Mouse (Mus musculus): ENCODE data around the gene Aimp2. TPM values are rescaled to one million over a fixed set of nuclear protein-coding genes. Genes with fewer than 3 reads are reported as not detected.

Gene Aimp2
- 100 to 1,000 TPM in 1 of 2 experiments, 10 to 100 TPM in 1; 92.1 to 122 TPM for total RNA-seq (2021)
- long read RNA-seq, experiment 1, transcript Aimp2-201 (4 exons, 1,185 nt): minor isoform, 43 of 101 reads
- long read RNA-seq, experiment 1, transcript Aimp2-202 (4 exons, 1,073 nt): major isoform, 54 of 101 reads
- long read RNA-seq, experiment 1, partial matches to known transcripts: 3 of 101 reads
- long read RNA-seq, experiment 1, other reads (novel, unspliced or antisense): 1 of 101 reads
- long read RNA-seq, experiment 2, transcript Aimp2-201 (4 exons, 1,185 nt): minor isoform, 30 of 70 reads
- long read RNA-seq, experiment 2, transcript Aimp2-202 (4 exons, 1,073 nt): major isoform, 33 of 70 reads
- long read RNA-seq, experiment 2, partial matches to known transcripts: 3 of 70 reads
- long read RNA-seq, experiment 2, other reads (novel, unspliced or antisense): 3 of 70 reads

DNA sequence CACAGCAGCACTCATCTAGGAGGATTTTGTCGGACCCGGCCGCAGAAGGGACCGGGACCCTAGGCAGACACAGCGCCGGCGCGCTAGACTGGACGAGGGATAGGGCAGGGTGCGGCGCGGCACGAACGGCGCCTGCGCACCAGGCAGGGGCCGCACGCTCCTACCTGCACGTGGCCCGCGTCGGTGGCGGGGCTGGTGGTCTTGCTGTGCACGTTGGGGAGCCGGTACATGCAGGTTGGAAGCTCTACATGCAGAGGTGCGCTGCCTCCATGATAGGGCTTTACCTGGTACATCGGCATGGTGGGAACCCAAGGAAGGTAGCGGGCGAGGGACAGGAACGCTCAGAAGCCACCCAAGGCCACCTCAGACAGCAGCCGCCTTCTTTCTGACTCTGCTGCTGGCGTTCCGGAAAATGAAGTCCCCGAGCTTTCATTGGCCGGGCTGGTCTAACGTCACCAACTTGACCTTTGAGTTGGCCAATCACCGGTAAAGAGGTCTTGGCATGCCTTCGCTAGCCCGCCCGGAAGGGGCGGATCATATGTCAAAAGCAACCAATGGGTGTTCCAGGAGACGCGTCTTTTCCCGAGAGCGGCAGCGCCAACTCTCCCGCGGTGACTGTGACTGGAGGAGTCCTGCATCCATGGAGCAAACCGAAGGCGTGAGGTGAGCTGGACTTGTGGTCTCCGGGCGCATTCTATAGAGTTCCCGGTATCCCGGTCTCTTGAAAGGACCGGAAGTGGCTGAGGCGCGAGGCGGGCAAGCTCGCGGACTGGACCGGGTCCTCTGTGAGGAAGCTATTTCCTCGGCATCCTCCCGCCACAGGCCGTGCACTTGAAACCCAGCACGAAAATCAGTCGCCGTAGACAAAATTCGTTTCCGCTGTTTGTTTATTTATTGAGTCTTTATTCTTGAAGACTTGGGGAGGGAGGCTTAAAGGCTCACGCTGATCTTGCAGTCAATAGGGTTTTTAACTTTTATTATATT is at the start of gene Aimp2, which contains the start of gene Pms2:
Aimp2 (minus strand) TSS at position 431 of the 984 bp plus-strand sequence.
Pms2 (plus strand) TSS at position 548 of the 984 bp plus-strand sequence.
- DNase-seq (ENCODE audit: low spot score): peak; percentile 98

DNA sequence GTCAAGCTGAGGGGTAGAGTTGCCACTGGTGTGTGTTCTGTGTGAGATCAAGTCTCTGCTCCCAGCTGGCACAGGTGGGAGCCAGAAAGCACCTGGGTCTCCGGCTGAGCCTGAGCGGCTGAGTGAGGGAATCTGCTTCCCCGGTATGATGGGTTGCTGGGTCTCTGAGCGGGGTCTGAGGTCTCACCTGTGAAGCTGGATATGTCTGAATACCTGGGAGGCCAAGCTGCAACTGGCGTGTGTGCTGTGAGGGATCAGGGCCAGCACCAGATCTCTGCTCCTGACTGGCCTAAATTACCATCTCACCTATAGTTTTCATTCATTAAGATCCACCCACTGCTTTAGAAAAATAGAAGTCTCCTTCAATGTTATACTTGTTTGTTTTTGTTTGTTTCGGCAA is 47.5 kb upstream of the Aimp2 start:
- DNase-seq (ENCODE audit: low spot score): no peak

- no peak for DNase-seq (ENCODE audit: low spot score)
Observed at GRCm38 (mm10) chr5:143950016-143950415, 40.4 kb upstream of the Aimp2 start.

- no peak for DNase-seq (ENCODE audit: low spot score)
Observed at GRCm38 (mm10) chr5:143948361-143948760, 38.7 kb upstream of the Aimp2 start.

DNA sequence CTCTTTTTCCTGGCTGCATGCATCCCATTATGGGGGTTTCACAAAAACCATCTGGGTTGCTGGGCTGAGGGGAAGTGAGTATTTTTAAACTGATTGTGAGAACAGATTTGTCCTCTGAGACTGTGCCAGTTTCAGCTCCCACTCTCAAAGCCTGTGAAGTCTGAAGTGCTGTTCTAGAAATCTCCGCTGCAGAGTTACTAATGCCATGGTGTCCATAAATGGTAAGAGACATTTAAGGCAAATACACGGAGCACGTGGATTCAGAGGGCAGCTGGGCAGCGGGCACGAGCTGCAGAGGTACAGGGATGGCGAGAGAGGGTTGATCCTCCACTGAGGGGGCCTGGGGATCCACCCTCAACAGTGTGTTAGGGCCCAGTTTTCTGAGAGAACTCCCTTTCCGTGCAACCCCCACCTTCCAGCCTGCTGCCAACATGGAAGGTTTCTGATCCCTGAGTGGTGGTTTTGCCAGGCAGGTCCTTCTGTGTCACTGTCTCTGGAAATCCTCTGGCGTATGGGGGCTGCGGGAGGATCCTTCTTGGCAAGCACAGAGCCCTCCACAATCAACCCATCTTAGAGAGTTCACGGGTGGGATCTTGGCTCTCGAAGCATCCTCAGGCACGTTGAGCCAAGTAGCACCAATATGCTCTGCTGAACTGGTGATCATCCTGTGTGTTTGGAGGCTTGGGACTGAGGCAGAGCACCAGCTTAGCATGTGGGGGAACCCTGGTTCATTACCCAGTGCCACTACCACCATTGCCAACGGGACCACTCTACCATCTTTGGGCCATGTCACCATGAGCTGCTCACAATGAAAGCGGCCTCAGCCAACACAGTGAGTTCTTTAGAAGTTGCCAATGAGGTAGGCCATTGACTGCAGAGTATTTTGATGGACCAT is 33.8 kb upstream of the Aimp2 start:
- DNase-seq (ENCODE audit: low spot score): no peak

- no peak for DNase-seq (ENCODE audit: low spot score)
Observed at GRCm38 (mm10) chr5:143941588-143941987, 31.9 kb upstream of the Aimp2 start.

DNA sequence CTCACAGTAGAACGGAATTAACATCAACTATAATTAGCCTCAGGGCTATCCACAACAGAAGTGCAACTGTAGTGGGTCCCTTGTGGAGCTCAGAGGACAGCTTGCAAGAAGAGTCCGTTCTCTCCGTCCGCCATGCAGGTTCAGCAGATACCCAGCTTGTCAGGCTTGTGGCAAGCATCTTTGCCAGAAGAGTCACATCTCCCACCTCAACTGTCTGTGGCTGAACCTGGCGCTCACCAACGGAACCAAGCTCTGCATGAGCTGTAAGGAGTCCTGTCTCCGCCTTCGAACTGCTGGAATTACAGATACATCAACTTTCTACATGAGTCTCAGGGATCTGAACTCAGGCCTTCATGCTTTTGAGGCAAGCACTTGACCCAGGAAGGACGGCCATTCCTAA is 26.5 kb upstream of the Aimp2 start:
- DNase-seq (ENCODE audit: low spot score): no peak

- DNase-seq (ENCODE audit: low spot score): no peak
Observed at GRCm38 (mm10) chr5:143933875-143934274, 24.2 kb upstream of the Aimp2 start.

- DNase-seq (ENCODE audit: low spot score): no peak
Observed at GRCm38 (mm10) chr5:143933414-143933813, 23.8 kb upstream of the Aimp2 start.

DNA sequence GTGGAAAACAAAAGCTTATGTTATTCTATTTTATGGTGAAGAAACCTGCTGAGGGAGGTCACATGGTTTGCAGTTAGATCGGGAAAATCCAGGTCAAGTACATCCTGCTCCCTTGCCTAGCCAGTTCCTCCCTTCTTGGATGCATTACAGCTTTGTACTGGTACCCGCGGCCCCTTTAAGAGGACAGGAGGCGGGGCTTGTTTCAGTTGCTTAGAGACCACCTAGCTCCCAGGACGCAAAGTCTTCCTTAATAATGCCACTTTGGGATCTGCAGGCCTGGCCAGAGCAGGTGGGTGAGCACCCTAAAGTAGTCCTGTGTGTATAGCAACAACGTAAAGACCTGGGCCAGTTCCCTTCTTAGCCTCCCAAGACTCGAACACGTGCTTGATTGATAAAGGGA is 23.2 kb upstream of the Aimp2 start, which contains the start of gene Rsph10b:
Rsph10b (plus strand) TSS at position 205 of the 400 bp plus-strand sequence.
- no peak for DNase-seq (ENCODE audit: low spot score)

DNA sequence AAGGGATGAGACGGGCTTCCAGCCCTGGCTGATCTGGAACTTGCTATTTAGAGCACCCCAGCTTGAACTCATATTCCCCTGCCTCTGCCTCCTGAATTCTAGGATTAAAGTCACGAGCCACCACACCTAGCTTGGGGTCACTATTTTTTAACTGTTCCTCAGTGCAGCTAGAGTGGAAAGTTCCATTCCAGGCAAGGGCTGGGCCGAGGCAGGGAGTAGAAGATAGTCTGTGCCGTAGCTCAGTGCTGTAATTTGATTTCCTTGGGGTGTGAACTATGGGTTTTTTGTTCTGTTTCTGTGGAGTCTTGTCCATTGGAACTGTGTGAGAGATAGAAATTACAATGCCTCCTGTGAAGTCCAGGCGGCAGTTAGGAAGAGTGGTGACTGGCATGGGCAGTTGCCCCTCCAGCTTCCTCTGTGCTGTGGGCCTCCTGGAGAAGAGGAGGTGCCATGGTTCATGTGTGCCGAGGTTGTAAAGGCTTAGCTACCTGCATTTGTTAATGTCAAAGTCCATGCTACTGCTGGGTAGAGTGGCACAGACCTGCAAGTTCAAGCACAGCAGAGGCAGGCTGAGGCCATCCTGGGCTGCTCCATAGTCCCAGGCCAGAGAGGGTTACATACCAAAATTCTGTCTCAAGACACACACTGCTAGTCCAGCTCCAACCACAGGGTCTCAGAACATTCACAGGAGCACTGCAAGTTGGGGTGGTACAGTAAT is 22.4 kb upstream of the Aimp2 start:
- DNase-seq (ENCODE audit: low spot score): no peak

DNA sequence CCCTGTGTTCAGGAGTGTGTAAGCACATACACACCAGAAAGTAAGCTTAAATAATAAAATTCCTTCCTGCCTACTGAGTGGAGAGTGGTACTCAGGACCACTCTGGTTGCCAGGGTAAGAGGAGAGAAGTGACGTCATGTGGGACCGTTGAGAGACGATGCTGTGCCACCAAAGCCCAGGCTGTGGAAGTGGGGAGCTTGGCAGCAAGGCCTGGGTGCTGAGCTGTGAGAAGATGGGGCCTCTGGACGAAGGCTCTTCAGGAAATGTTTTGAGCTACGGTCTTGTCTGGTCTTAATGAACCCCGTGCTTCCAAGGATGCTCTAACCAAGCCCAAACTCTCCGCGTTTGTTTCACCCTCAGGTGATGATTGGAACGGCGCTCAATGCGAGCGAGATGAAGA is 21.0 kb upstream of the Aimp2 start:
- no peak for DNase-seq (ENCODE audit: low spot score)

- DNase-seq (ENCODE audit: low spot score): no peak
Observed at GRCm38 (mm10) chr5:143929291-143929690, 19.6 kb upstream of the Aimp2 start.

DNA sequence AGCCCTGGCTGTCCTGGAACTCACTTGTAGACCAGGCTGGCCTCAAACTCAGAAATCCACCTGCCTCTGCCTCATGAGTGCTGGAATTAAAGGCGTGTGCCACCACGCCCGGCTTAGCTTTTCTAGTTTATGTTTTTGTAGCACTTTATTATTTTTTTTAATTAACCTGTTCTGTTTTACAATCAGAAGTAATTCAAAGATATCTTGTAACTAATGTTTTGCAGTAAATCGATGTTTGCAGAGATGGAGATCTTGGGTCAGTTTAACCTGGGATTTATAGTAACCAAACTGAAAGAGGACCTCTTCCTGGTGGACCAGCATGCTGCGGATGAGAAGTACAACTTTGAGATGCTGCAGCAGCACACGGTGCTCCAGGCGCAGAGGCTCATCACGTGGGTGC is 18.2 kb upstream of the Aimp2 start, which contains the start of gene Gm42421:
Gm42421 (plus strand) TSS at position 301 of the 400 bp plus-strand sequence.
- DNase-seq (ENCODE audit: low spot score): no peak

DNA sequence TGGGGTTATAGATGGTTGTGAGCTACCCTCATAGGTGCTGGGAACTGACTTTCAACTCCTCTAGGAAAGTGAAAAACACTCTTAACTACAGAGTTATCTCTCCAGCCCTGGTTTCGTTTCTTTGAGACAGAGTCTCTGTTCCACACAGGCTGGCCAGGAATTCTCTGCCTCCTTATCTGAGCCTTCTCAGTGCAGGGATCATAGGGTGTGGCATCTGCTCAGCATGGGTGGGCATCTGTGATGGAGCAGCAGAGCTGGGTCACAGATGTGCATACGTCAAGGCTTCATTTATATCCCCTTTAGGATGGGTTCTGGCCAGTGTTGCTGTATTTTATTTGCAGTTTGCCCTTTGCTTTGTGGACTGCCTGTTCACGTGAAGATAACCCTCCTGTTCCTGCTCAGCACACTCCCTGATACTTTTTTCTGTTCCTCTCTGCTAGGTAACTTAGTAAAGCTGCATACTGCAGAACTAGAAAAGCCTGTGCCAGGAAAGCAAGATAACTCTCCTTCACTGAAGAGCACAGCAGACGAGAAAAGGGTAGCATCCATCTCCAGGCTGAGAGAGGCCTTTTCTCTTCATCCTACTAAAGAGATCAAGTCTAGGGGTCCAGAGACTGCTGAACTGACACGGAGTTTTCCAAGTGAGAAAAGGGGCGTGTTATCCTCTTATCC is 15.3 kb upstream of the Aimp2 start:
- no peak for DNase-seq (ENCODE audit: low spot score)

GRCm38 (mm10) chr5:143918120-143918519 is 8.5 kb upstream of the Aimp2 start:
- DNase-seq (ENCODE audit: low spot score): no peak

DNA sequence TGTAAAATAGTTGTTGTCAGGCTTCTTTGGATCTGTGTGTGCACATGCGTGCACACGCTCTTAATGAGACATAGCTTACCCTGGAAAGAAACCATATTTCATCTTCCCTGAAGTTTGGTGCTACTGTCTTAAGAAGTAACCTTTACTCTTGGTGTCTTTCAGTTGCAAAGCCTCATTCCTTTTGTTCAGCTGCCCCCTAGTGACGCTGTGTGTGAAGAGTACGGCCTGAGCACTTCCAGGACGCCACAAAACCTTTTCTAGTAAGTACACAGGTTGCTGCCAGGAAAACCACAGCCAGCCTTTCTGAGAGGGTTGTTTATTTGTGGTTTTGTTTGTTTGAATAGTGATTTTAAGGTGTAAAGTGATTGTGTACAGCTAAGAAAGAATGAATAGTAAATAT is 7.8 kb upstream of the Aimp2 start:
- DNase-seq (ENCODE audit: low spot score): peak; percentile 63

GRCm38 (mm10) chr5:143916221-143916620 is 6.6 kb upstream of the Aimp2 start:
- no peak for DNase-seq (ENCODE audit: low spot score)

GRCm38 (mm10) chr5:143908926-143909325 is 721 bp downstream of the Aimp2 start:
- DNase-seq (ENCODE audit: low spot score): no peak

GRCm38 (mm10) chr5:143906429-143906828 is 3.2 kb downstream of the Aimp2 start:
- DNase-seq (ENCODE audit: low spot score): no peak
